In genomic region chr2:144441386-144441915, GRCm38 (mm10) we compare ENCODE assay signal across 9 mouse cellular contexts.
DNase-seq lines count a peak whose midpoint lies in the region; ATAC-seq and TF ChIP-seq lines count a peak whose summit lies in the region.
"Had no signal": no experiment of that assay in that cellular context is flagged by ENCODE, and none has a peak within 500 bp of the region (broad histone marks: within the 10 kb centered on the region; RNA-seq: fewer than 3 reads in every experiment).

No protein-coding gene starts in this region.

- no peak for TF ChIP-seq CTCF in heart, adult 2 months (IDR thresholded peaks at IDR 0.05)

- no peak for TF ChIP-seq POLR2A in heart, adult 2 months (IDR thresholded peaks at IDR 0.05; ENCODE audit: insufficient read depth, low read depth, low read length)

- no peak for TF ChIP-seq EP300 in heart, adult 2 months (IDR thresholded peaks at IDR 0.05; ENCODE audit: insufficient read depth, low read depth, low read length)

- intact Hi-C loops in heart, adult 2 months (cut with DNase I), result no loop called here

- H3K4me2 ChIP-seq in heart, embryonic 11.5 days, result no peak overlapping the region
- no peak overlapping the region for H3K4me2 ChIP-seq in forebrain, embryonic 15.5 days (replicated peaks)
- H3K4me2 ChIP-seq: heart, embryonic 13.5 days had no signal

- H3K36me3 ChIP-seq in heart, adult 2 months (ENCODE audit: control insufficient read depth, insufficient read depth, low read length), result no peaks in the 10 kb centered on the region
- H3K36me3 ChIP-seq in heart, embryonic 11.5 days (ENCODE audit: control insufficient read depth, insufficient read depth, low read length), result no peaks in the 10 kb centered on the region
- no peaks in the 10 kb centered on the region for H3K36me3 ChIP-seq in forebrain, embryonic 15.5 days
- H3K36me3 ChIP-seq: heart, embryonic 13.5 days had no signal

- WGBS in heart, adult 2 months, result 41% methylated on average over 11 of the region's 11 CpGs
- 82% methylated on average over 11 of the region's 11 CpGs for WGBS in heart, embryonic 11.5 days (ENCODE audit: insufficient replicate concordance)
- 75% methylated on average over 11 of the region's 11 CpGs for WGBS in forebrain, embryonic 15.5 days

- H3K4me3 ChIP-seq in heart, adult 2 months, result no peak overlapping the region
- no peak overlapping the region for H3K4me3 ChIP-seq in heart, embryonic 11.5 days (ENCODE audit: low read depth, low read length)
- no peak overlapping the region for H3K4me3 ChIP-seq in forebrain, embryonic 15.5 days
- H3K4me3 ChIP-seq: heart, embryonic 13.5 days had no signal

- H3K27ac ChIP-seq in heart, adult 2 months, result peak overlapping the region; percentile 7; the same call in 1 of the 2 replicates
- H3K27ac ChIP-seq in heart, embryonic 11.5 days (ENCODE audit: low read depth, low read length), result no peak overlapping the region
- H3K27ac ChIP-seq in forebrain, embryonic 15.5 days (replicated peaks), result no peak overlapping the region
- H3K27ac ChIP-seq: heart, embryonic 13.5 days had no signal

- no peak overlapping the region for H3K9ac ChIP-seq in heart, adult 2 months (ENCODE audit: low read depth, low read length)
- no peak overlapping the region for H3K9ac ChIP-seq in heart, embryonic 11.5 days (ENCODE audit: low read depth, low read length)
- H3K9ac ChIP-seq in forebrain, embryonic 15.5 days (replicated peaks), result no peak overlapping the region
- H3K9ac ChIP-seq: heart, embryonic 13.5 days had no signal

- no peak for ATAC-seq in heart, embryonic 11.5 days (replicated peaks; ENCODE audit: insufficient number of reproducible peaks, low FRiP score, low TSS enrichment)
- ATAC-seq in forebrain, embryonic 15.5 days (replicated peaks), result no peak

- no peaks in the 10 kb centered on the region for H3K4me1 ChIP-seq in heart, adult 2 months (ENCODE audit: control insufficient read depth, insufficient read depth, low read length)
- no peaks in the 10 kb centered on the region for H3K4me1 ChIP-seq in heart, embryonic 11.5 days (ENCODE audit: control insufficient read depth, insufficient read depth, low read length)
- H3K4me1 ChIP-seq in forebrain, embryonic 15.5 days, result 0 out of 2 replicates have a peak, but pooled peaks cover 5% of the 10 kb centered on the region
- H3K4me1 ChIP-seq: heart, embryonic 13.5 days had no signal

- DNase-seq in heart, adult 2 months, result peak; percentile 37 to 61
- DNase-seq in MN1 (ENCODE audit: low spot score), result peak; percentile 77
- peak; percentile 89 for DNase-seq in fibroblast of lung, adult 2 months (ENCODE audit: low read depth)
- peak; percentile 72 to 84 for DNase-seq in lung, adult 18-20 months
- DNase-seq in thymus, postnatal 14 days, result no peak
- DNase-seq in cerebellum, adult 11 months, result no peak

- H3K9me3 ChIP-seq in heart, embryonic 11.5 days (replicated peaks; ENCODE audit: control insufficient read depth, low read length), result no peaks in the 10 kb centered on the region
- H3K9me3 ChIP-seq in forebrain, embryonic 15.5 days, result no peaks in the 10 kb centered on the region
- H3K9me3 ChIP-seq: heart, embryonic 13.5 days had no signal

- H3K79me2 ChIP-seq in heart, adult 2 months (replicated peaks; ENCODE audit: control insufficient read depth, insufficient read depth, low read length), result no peaks in the 10 kb centered on the region

- no peaks in the 10 kb centered on the region for H3K27me3 ChIP-seq in heart, adult 2 months (ENCODE audit: control insufficient read depth, insufficient read depth, low read length)
- no peaks in the 10 kb centered on the region for H3K27me3 ChIP-seq in heart, embryonic 11.5 days (ENCODE audit: control insufficient read depth, insufficient read depth, low read length)
- H3K27me3 ChIP-seq in forebrain, embryonic 15.5 days, result no peaks in the 10 kb centered on the region
- H3K27me3 ChIP-seq: heart, embryonic 13.5 days had no signal

Comparison
In these comparisons a context has a peak if more than half of its experiments do, and no peak if none do; other contexts are left out.
1. DNase-seq: peak in heart, adult 2 months (2 of 2), MN1 (single experiment), fibroblast of lung, adult 2 months (single experiment) and lung, adult 18-20 months (2 of 2); none in thymus, postnatal 14 days (single experiment) and cerebellum, adult 11 months (single experiment).